Comparison of ENCODE assay signal across 7 mouse cellular contexts in genomic region chr9:107578587-107578986, GRCm38 (mm10). TPM values are rescaled to one million over a fixed set of nuclear protein-coding genes. Genes with fewer than 3 reads are reported as not detected.
DNase-seq lines count a peak whose midpoint lies in the region; ATAC-seq lines count a peak whose summit lies in the region.

Naa80 (plus strand) TSS chr9:107578887.

- no peaks in the 10 kb centered on the region for H3K9me3 ChIP-seq in liver, embryonic 11.5 days (ENCODE audit: control insufficient read depth, low read length)

- no peak within 1 kb of the TSS for H3K9ac ChIP-seq in liver, embryonic 11.5 days (ENCODE audit: low read depth, low read length)

- DNase-seq in thymus, postnatal 0 days (ENCODE audit: low spot score) = no peak
- no peak for DNase-seq in thymus, postnatal 10 days (ENCODE audit: low spot score in 2 of 2)
- DNase-seq in heart, postnatal 10 days = no peak
- DNase-seq in liver, embryonic 11.5 days (ENCODE audit: low spot score) = no peak
- DNase-seq in embryo, embryonic 10.5 days (ENCODE audit: low spot score) = no peak
- no peak for DNase-seq in urinary bladder, postnatal 4 days (ENCODE audit: low spot score in 2 of 2)

- WGBS in liver, embryonic 11.5 days = 83% methylated on average over 3 of the region's 3 CpGs

- no peak within 1 kb of the TSS for H3K4me3 ChIP-seq in liver, embryonic 11.5 days (ENCODE audit: low read depth, low read length)

- H3K4me2 ChIP-seq in liver, embryonic 11.5 days = no peak within 1 kb of the TSS

- H3K36me3 ChIP-seq in liver, embryonic 11.5 days (ENCODE audit: control insufficient read depth, insufficient read depth, low read length) = peaks cover 8% of the 10 kb centered on the region

- intact Hi-C loops in heart, postnatal 10 days (cut with DNase I) = no loop called here

- H3K27ac ChIP-seq in liver, embryonic 11.5 days (ENCODE audit: low read depth, low read length) = no peak within 1 kb of the TSS

- no peak for ATAC-seq in erythroblast, adult 5-6 weeks (replicated peaks; ENCODE audit: low FRiP score, poor library complexity, severe bottlenecking)
- ATAC-seq in liver, embryonic 11.5 days (replicated peaks; ENCODE audit: low FRiP score) = no peak

- no peaks in the 10 kb centered on the region for H3K27me3 ChIP-seq in liver, embryonic 11.5 days (replicated peaks; ENCODE audit: control insufficient read depth, insufficient read depth, low read length)

- H3K4me1 ChIP-seq in liver, embryonic 11.5 days (replicated peaks; ENCODE audit: control insufficient read depth, insufficient read depth, low read length) = peaks cover 35% of the 10 kb centered on the region

RNA-seq across cellular contexts. Expression of gene Naa80, which starts in this region (rescaled TPM):
- polyA plus RNA-seq in thymus, postnatal 0 days (2015; fragmentation: Nextera tagmentation; extraction: Ambion mirVana) = 18.4 and 23.1 TPM in 2 replicates
- 13.4 and 20.2 TPM in 2 replicates for total RNA-seq in erythroblast, adult 5-6 weeks (2015; ENCODE audit: low replicate concordance)
- total RNA-seq in erythroblast, adult 5-6 weeks (2017; ENCODE audit: low replicate concordance) = 9.5 and 17.9 TPM in 2 replicates
- total RNA-seq in heart, postnatal 10 days (2021) = 10 to 100 TPM; 13.0 to 16.2 TPM
- polyA plus RNA-seq in liver, embryonic 11.5 days (2014; fragmentation: Nextera tagmentation; extraction: Ambion mirVana) = 20.5 and 20.7 TPM in 2 replicates
